Mouse (Mus musculus) spleen, adult 2 months (tissue): Measurements from ENCODE around the gene Synm.

ENCODE experiments used
- CTCF ChIP-seq: fragments of 200-500 bp; IDR thresholded peaks from 2 replicates; pipeline ENCODE4 v1.5.1; 2011; ENCODE audit warnings: mild to moderate bottlenecking, inconsistent platforms; ENCODE audit not compliant: insufficient read depth, insufficient read length, insufficient replicate concordance; ENCODE audit errors: extremely low read depth
- POLR2A ChIP-seq: fragments of 200-500 bp; IDR thresholded peaks from 2 replicates; pipeline ENCODE4 v1.6.1; 2011; ENCODE audit warnings: low read depth, low read length, inconsistent platforms

DNA sequence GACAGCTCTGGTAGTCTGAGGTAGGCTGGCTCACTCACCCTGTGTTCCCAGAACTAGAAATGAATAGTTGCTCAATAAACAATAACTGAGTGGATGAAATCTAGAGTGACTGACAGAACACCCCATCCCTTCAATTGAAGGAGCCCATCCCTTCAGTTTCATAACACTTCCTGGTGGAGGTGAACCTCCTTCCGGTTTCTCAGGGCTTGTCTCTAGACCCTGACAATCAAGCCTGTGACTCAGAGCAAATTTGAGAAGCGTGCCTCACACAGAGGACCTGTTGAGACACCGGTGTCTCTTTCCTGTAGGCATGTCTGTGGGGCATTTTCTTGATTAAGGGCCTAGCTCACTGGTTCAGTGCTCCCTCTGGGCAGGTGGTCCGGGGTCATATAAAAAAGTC lies 38.9 kb upstream of the Synm start:
- no peak for TF ChIP-seq CTCF
- no peak for TF ChIP-seq POLR2A
